Mouse (Mus musculus): ENCODE measurements around the gene Tmem88. TPM values are rescaled to one million over a fixed set of nuclear protein-coding genes. Genes with fewer than 3 reads are reported as not detected.

Tmem88 gene
- polyA plus RNA-seq, 1 experiment from 2014 or later: 0.18 TPM

- no peak for TF ChIP-seq CTCF (IDR thresholded peaks at IDR 0.05)
- CTCF ChIA-PET: interaction anchor here (1.4 kb wide), 1 partner anchor 10 kb away, joined by 3 read pairs; no protein-coding TSS in a partner anchor
- ATAC-seq (no peak), DNase-seq (ENCODE audit: low read depth, low spot score) (no peak)
- no peaks in the 10 kb centered on the region for H3K27me3 ChIP-seq
- POLR2A ChIA-PET: no interaction called here
- in situ Hi-C loops (cut with MboI; ENCODE audit: low pct_unique_long_range_greater_than_20kb): no loop called here
Measured at GRCm38 (mm10) chr11:69372780-69373170, 25.3 kb downstream of the Tmem88 start.

DNA sequence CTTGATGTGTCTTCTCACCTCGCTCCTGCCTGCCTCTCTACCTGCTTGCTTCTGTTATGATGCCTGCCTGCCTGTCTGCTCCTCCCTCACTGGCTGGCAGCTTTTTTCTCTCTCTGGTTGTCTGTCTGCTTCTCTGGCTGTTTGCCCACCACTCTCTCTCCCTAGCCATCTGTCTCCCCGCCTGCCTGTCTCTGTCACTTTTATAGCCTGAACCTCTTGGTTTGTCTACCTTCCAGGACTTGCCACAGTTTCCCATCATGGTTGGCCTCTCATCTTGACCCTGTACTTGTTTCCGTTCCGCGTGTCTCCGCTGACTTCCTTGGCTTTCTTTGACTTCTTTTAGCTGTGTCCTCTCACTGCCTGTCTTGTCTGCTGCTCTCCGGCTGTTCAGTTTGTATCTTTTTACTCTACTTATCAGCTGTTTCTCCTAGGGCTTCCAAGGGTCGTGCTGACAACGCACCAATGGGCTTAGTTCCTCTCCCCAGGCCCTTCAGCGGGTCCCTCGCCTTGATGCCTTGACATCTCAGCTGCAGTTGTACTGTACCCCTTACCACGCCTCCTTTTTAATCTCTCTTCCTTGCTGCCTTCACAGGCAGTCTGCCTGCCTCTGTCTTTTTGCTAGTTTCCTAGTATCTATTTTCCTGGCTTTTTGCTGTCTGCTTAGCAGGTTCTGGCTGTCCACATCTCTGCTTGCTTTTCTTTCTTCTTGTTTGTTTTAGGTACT is 25.8 kb downstream of the Tmem88 start:
- ChIA-PET CTCF (interaction anchor here (1.4 kb wide), 1 partner anchor 10 kb away, joined by 3 read pairs; no protein-coding TSS in a partner anchor), POLR2A (no interaction called here)
- DNase-seq (ENCODE audit: low read depth, low spot score) (no peak), ATAC-seq (no peak)
- TF ChIP-seq CTCF (IDR thresholded peaks at IDR 0.05): no peak
- in situ Hi-C loops (cut with MboI; ENCODE audit: low pct_unique_long_range_greater_than_20kb): no loop called here
- H3K27me3 ChIP-seq: no peaks in the 10 kb centered on the region

- CTCF ChIA-PET: interaction anchor here (1.4 kb wide), 1 partner anchor 11 kb away, joined by 3 read pairs; no protein-coding TSS in a partner anchor
- DNase-seq (ENCODE audit: low read depth, low spot score) (no peak), ATAC-seq (no peak)
- no peaks in the 10 kb centered on the region for H3K27me3 ChIP-seq
- TF ChIP-seq CTCF (IDR thresholded peaks at IDR 0.05): no peak
- POLR2A ChIA-PET: no interaction called here
- in situ Hi-C loops (cut with MboI; ENCODE audit: low pct_unique_long_range_greater_than_20kb): no loop called here
Measured at GRCm38 (mm10) chr11:69371601-69372000, 26.4 kb downstream of the Tmem88 start.

GRCm38 (mm10) chr11:69370817-69371215 is 27.2 kb downstream of the Tmem88 start:
- no peak for ATAC-seq
- no peak for DNase-seq (ENCODE audit: low read depth, low spot score)
- ChIA-PET POLR2A (interaction anchor here (0.6 to 1.1 kb wide), 4 partner anchors 9 to 1299 kb away, joined by 3 to 5 read pairs (median 3); no protein-coding TSS in a partner anchor), CTCF (interaction anchor here (1.1 to 1.3 kb wide), 2 partner anchors 9 to 101 kb away, joined by 3 read pairs; no protein-coding TSS in a partner anchor)
- H3K27me3 ChIP-seq: no peaks in the 10 kb centered on the region
- TF ChIP-seq CTCF (IDR thresholded peaks at IDR 0.05): no peak
- in situ Hi-C loops (cut with MboI; ENCODE audit: low pct_unique_long_range_greater_than_20kb): no loop called here

- DNase-seq (ENCODE audit: low read depth, low spot score) (no peak), ATAC-seq (no peak)
- no peak for TF ChIP-seq CTCF (IDR thresholded peaks at IDR 0.05)
- H3K27me3 ChIP-seq: no peaks in the 10 kb centered on the region
- ChIA-PET POLR2A (interaction anchor here (0.6 to 1.1 kb wide), 9 partner anchors 9 to 1299 kb away, joined by 3 to 5 read pairs (median 3); no protein-coding TSS in a partner anchor), CTCF (interaction anchor here (0.9 to 1.3 kb wide), 4 partner anchors 9 to 100 kb away, joined by 3 read pairs; no protein-coding TSS in a partner anchor)
- in situ Hi-C loops (cut with MboI; ENCODE audit: low pct_unique_long_range_greater_than_20kb): no loop called here
Measured at GRCm38 (mm10) chr11:69369990-69370816, 27.8 kb downstream of the Tmem88 start.

DNA sequence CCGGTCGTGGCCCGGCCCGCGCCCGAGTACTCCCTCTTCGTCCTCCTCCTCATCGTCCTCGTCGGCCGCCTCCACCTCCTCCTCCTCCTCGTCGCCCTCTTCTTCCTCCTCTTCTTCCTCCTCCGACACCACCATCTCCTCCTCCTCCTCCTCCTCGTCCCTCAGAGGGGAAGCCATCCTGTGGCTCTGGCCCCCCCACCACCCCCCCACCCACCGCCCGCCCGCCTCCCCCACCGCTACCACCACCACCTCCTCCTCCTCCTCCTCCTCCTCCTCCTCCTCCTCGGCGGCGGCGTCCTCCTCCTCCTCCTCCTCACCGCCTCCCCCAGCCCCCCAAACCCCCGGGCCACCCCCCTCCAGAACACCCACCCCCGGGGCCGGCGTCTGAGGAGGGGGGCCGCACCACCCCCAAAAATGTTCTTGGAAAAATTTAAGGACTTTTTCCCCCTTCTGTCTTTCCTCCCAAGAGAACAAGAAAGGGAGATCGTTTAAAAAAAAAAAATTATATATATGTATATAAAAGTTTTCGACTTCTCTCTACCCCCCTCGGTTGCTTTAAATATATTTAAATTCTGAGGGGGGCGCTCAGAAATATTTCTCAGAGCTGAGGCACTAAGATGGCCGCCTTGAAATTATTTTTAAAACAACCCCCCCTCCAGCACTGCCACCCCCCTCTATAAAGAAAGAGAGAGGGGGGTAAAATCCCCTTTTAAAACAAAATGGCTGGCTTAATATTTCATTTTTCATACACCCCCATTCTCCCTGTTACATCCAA is 28.6 kb downstream of the Tmem88 start, which contains the start of gene Chd3:
Gene Chd3, minus strand, starts transcription at position 192 of the 775 bp plus-strand sequence.
- no peaks in the 10 kb centered on the region for H3K27me3 ChIP-seq
- DNase-seq (ENCODE audit: low read depth, low spot score) (no peak), ATAC-seq (no peak)
- ChIA-PET CTCF (interaction anchor here (0.9 to 1.3 kb wide), 3 partner anchors 10 to 100 kb away, joined by 3 read pairs; no protein-coding TSS in a partner anchor), POLR2A (interaction anchor here (0.6 to 1.1 kb wide), 6 partner anchors 13 to 269 kb away, joined by 3 to 5 read pairs (median 3); no protein-coding TSS in a partner anchor)
- in situ Hi-C loops (cut with MboI; ENCODE audit: low pct_unique_long_range_greater_than_20kb): no loop called here
- TF ChIP-seq CTCF (IDR thresholded peaks at IDR 0.05): no peak

GRCm38 (mm10) chr11:69368356-69369214 is 29.4 kb downstream of the Tmem88 start:
- in situ Hi-C loops (cut with MboI; ENCODE audit: low pct_unique_long_range_greater_than_20kb): no loop called here
- DNase-seq (ENCODE audit: low read depth, low spot score) (no peak), ATAC-seq (no peak)
- no peaks in the 10 kb centered on the region for H3K27me3 ChIP-seq
- CTCF ChIA-PET: interaction anchor here (0.9 to 1.3 kb wide), 3 partner anchors 11 to 45 kb away, joined by 3 read pairs; partner anchors contain the start of genes Cntrob and Trappc1
- TF ChIP-seq CTCF (IDR thresholded peaks at IDR 0.05): no peak
- POLR2A ChIA-PET: interaction anchor here (0.7 to 1.7 kb wide), 7 partner anchors 27 to 114 kb away, joined by 3 to 6 read pairs (median 4); partner anchors contain the start of gene Kcnab3

DNA sequence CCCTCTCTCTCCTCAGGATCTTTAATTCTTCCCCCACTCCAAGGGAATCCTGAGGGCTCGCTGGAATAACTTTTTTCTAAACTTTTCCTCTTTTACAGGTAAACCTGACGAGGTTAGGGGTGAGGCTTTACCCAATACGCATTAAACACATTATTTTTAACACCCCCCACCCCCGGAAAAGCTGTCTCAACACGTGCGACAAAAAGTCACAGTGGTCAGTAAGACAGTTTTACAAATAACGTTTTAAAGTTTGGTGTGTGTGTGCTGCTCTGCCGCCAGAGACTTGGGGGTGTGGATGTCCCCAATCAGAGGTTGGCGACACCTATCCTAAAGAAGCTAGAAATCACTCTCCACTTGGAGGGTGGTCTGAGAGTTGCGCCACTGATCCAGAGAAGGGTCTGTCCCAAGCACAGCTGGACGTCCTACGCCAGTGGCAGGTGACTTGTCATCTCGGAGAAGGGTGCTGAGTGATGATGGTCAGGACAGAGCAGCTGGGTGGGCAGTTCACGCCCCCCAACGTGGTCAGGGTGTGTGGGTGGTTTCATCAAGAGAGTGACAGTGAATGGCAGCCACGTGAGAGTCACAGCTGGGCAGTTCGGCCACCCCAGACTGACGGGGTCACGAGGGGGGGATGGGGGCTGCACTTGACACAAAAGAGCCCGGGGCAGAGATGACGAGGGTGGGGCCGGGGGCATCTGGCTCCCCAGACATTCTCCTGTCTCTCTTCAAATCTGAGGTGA is 30.2 kb downstream of the Tmem88 start:
- TF ChIP-seq CTCF (IDR thresholded peaks at IDR 0.05): no peak
- ChIA-PET POLR2A (interaction anchor here (0.7 to 1.7 kb wide), 7 partner anchors 11 to 113 kb away, joined by 3 to 6 read pairs (median 4); partner anchors contain the start of gene Kcnab3), CTCF (interaction anchor here (1.1 kb wide), 1 partner anchor 44 kb away, joined by 3 read pairs; the partner anchor contains the start of genes Cntrob and Trappc1)
- ATAC-seq (no peak), DNase-seq (ENCODE audit: low read depth, low spot score) (no peak)
- H3K27me3 ChIP-seq: no peaks in the 10 kb centered on the region
- in situ Hi-C loops (cut with MboI; ENCODE audit: low pct_unique_long_range_greater_than_20kb): no loop called here

Data from Patski (cell line).